In genomic region chr11:103250324-103250723, GRCm38 (mm10) we compare ENCODE assay signal across 27 mouse cellular contexts. TPM values are rescaled to one million over a fixed set of nuclear protein-coding genes. Genes with fewer than 3 reads are reported as not detected.
DNase-seq lines count a peak whose midpoint lies in the region; TF ChIP-seq lines count a peak whose summit lies in the region.
"Had no signal": no experiment of that assay in that cellular context is flagged by ENCODE, and none has a peak within 500 bp of the region (broad histone marks: within the 10 kb centered on the region; RNA-seq: fewer than 3 reads in every experiment).

No protein-coding gene starts in this region.

- H3K9ac ChIP-seq in CH12.LX (ENCODE audit: insufficient read depth, low read depth) (no peak overlapping the region), MEL (ENCODE audit: control insufficient read depth, low read depth, low read length, poor library complexity, severe bottlenecking) (no peak overlapping the region)
- H3K9ac ChIP-seq: embryonic facial prominence, embryonic 12.5 days; forebrain, embryonic 13.5 days; forebrain, embryonic 15.5 days; forebrain, postnatal 0 days had no signal

- no peak; a peak in 1 of 4 replicates for TF ChIP-seq CTCF in CH12.LX (conservative IDR thresholded peaks at IDR 0.05 in 1 of 2, IDR thresholded peaks at IDR 0.05 in 1 of 2; ENCODE audit: low read depth in 2 of 2, low read length in 2 of 2)
- TF ChIP-seq CTCF in MEL (IDR thresholded peaks at IDR 0.05 in 2 of 3, conservative IDR thresholded peaks at IDR 0.05 in 1 of 3; ENCODE audit: control insufficient read depth in 1 of 3, insufficient read depth in 1 of 3, low read depth in 2 of 3, low read length in 3 of 3, poor library complexity in 1 of 3, severe bottlenecking in 1 of 3): no peak

- dilution Hi-C loops in CH12.LX (cut with MboI; ENCODE audit: extremely low pct_ligation_motif_present, extremely low pct_unique_long_range_greater_than_20kb, low sequenced_read_pairs): no loop called here

- H3K27me3 ChIP-seq in CH12.LX (replicated peaks) (no peaks in the 10 kb centered on the region), MEL (ENCODE audit: control insufficient read depth in 1 of 2, insufficient read depth in 2 of 2, low read length in 2 of 2) (no peaks in the 10 kb centered on the region)
- H3K27me3 ChIP-seq: embryonic facial prominence, embryonic 12.5 days; forebrain, embryonic 13.5 days; forebrain, embryonic 15.5 days had no signal

- H3K4me3 ChIP-seq in CH12.LX (replicated peaks in 1 of 3; ENCODE audit: low read depth in 2 of 3, low read length in 2 of 3, poor library complexity in 1 of 3): no peak overlapping the region
- H3K4me3 ChIP-seq in MEL (ENCODE audit: control insufficient read depth in 1 of 2, insufficient read depth in 1 of 2, low read depth in 2 of 2, low read length in 2 of 2): no peak overlapping the region
- H3K4me3 ChIP-seq in macrophage (ENCODE audit: inconsistent target): no peak overlapping the region
- H3K4me3 ChIP-seq: embryonic facial prominence, embryonic 10.5 days; embryonic facial prominence, embryonic 12.5 days; forebrain, embryonic 13.5 days; forebrain, embryonic 15.5 days had no signal

- no peak for TF ChIP-seq EP300 in CH12.LX (IDR thresholded peaks at IDR 0.05; ENCODE audit: low read length)
- no peak for TF ChIP-seq EP300 in MEL (IDR thresholded peaks at IDR 0.05; ENCODE audit: low read depth in 1 of 2, low read length in 2 of 2)

- WGBS in macrophage (ENCODE audit: missing documents): 81% methylated on average over 3 of the region's 3 CpGs

- H3K9me3 ChIP-seq in CH12.LX (replicated peaks; ENCODE audit: low read length): no peaks in the 10 kb centered on the region
- no peaks in the 10 kb centered on the region for H3K9me3 ChIP-seq in MEL (replicated peaks; ENCODE audit: insufficient read depth, low read length)
- H3K9me3 ChIP-seq: embryonic facial prominence, embryonic 10.5 days; embryonic facial prominence, embryonic 12.5 days; forebrain, embryonic 13.5 days; forebrain, embryonic 15.5 days; G1E had no signal

- TF ChIP-seq POLR2A in CH12.LX (IDR thresholded peaks at IDR 0.05; ENCODE audit: low read depth, low read length) (no peak), MEL (IDR thresholded peaks at IDR 0.05; ENCODE audit: control insufficient read depth in 1 of 2, insufficient read depth in 1 of 2, low read depth in 1 of 2, low read length in 2 of 2, poor library complexity in 1 of 2) (no peak)

- H3K36me3 ChIP-seq in CH12.LX (replicated peaks in 1 of 2; ENCODE audit: control insufficient read depth in 1 of 2, insufficient read depth in 1 of 2, low read length in 1 of 2) (peaks cover 0 to 22% of the 10 kb centered on the region in 2 experiments), MEL (ENCODE audit: control insufficient read depth in 1 of 2, insufficient read depth in 2 of 2, low read length in 2 of 2) (peaks cover 0 to 17% of the 10 kb centered on the region in 2 experiments; a peak in 2 of 4 replicates), macrophage (ENCODE audit: inconsistent target) (no peaks in the 10 kb centered on the region)
- H3K36me3 ChIP-seq: embryonic facial prominence, embryonic 10.5 days; embryonic facial prominence, embryonic 12.5 days; forebrain, embryonic 15.5 days had no signal

- DNase-seq in 416B (ENCODE audit: low read depth) (peak; percentile 24), CH12.LX (ENCODE audit: extremely low read depth) (no peak), MEL (ENCODE audit: low read depth, low spot score) (no peak)
- DNase-seq in embryo, embryonic 9.5 days (ENCODE audit: extremely low spot score): no peak
- no peak for DNase-seq in testis, postnatal 14 days (ENCODE audit: low spot score)
- no peak for DNase-seq in gastrocnemius, postnatal 4 days (ENCODE audit: low spot score in 2 of 2)
- DNase-seq: adrenal gland, adult 2 months; adrenal gland, postnatal 10 days; adrenal gland, postnatal 25 days; cerebellum, adult 11-12 months; cerebellum, adult 2 months; cerebellum, adult 9-10 months; cerebellum, postnatal 10 days; cerebellum, postnatal 25 days; embryo, embryonic 11 days; forebrain, postnatal 0 days had no signal

- in situ Hi-C loops in CH12.LX (cut with MboI; ENCODE audit: low pct_ligation_motif_present, low pct_unique_long_range_greater_than_20kb, low sequenced_read_pairs): no loop called here

- H3K79me2 ChIP-seq in CH12.LX (replicated peaks; ENCODE audit: control insufficient read depth, extremely low read depth, insufficient read depth, poor library complexity, severe bottlenecking) (peaks cover 21% of the 10 kb centered on the region), MEL (ENCODE audit: control insufficient read depth, insufficient read depth, low read length, poor library complexity) (no peaks in the 10 kb centered on the region), macrophage (ENCODE audit: inconsistent target) (peaks cover 89% of the 10 kb centered on the region)

- H3K4me2 ChIP-seq in CH12.LX (ENCODE audit: insufficient read depth, low read depth, poor library complexity, severe bottlenecking): no peak overlapping the region
- H3K4me2 ChIP-seq: embryonic facial prominence, embryonic 12.5 days; forebrain, embryonic 13.5 days; forebrain, embryonic 15.5 days had no signal

- H3K4me1 ChIP-seq in CH12.LX (ENCODE audit: control insufficient read depth in 1 of 2, insufficient read depth in 2 of 2) (peaks cover 40 to 89% of the 10 kb centered on the region in 2 experiments), MEL (ENCODE audit: control insufficient read depth in 1 of 2, insufficient read depth in 2 of 2, low read length in 2 of 2) (peaks cover 2 to 26% of the 10 kb centered on the region in 2 experiments; a peak in 3 of 4 replicates)

- H3K27ac ChIP-seq in CH12.LX (ENCODE audit: insufficient read depth, low read depth): no peak overlapping the region
- no peak overlapping the region for H3K27ac ChIP-seq in MEL (ENCODE audit: control insufficient read depth, low read depth, low read length)
- peak overlapping the region; percentile 93 for H3K27ac ChIP-seq in macrophage
- H3K27ac ChIP-seq: embryonic facial prominence, embryonic 10.5 days; forebrain, embryonic 13.5 days; forebrain, embryonic 15.5 days had no signal

- TF ChIP-seq RAD21 in CH12.LX (IDR thresholded peaks at IDR 0.05; ENCODE audit: low read depth, low read length) (no peak), MEL (IDR thresholded peaks at IDR 0.05; ENCODE audit: low read depth, low read length) (no peak)

TF ChIP-seq in CH12.LX, 34 proteins besides CTCF, POLR2A, EP300 and RAD21:
- TF ChIP-seq MAFK (IDR thresholded peaks at IDR 0.05; ENCODE audit: insufficient replicate concordance, low read length): peak; percentile 94
- no peak for TF ChIP-seq SIN3A (IDR thresholded peaks at IDR 0.05; ENCODE audit: low read length)

TF ChIP-seq in MEL, 35 proteins besides CTCF, POLR2A, EP300 and RAD21:
- TF ChIP-seq MAFK (IDR thresholded peaks at IDR 0.05; ENCODE audit: borderline replicate concordance, low read depth, low read length) (0 out of 2 replicates have a peak, but pooled peaks have one; percentile 20), POLR2AphosphoS5 (IDR thresholded peaks at IDR 0.05; ENCODE audit: borderline replicate concordance, low read depth, low read length) (no peak), ZNF384 (IDR thresholded peaks at IDR 0.05; ENCODE audit: low read depth, low read length) (no peak)

RNA-seq across cellular contexts. Expression of gene Map3k14, which starts 16.9 kb away (rescaled TPM):
- total RNA-seq in CH12.LX (2012; rRNA removed) (9.9 TPM in 2 replicates), CH12.LX (2014; rRNA removed) (4.2 and 4.5 TPM in 2 replicates), MEL (2012; rRNA removed) (0.36 and 0.39 TPM in 2 replicates)
- polyA plus RNA-seq in CH12.LX (2012; ENCODE audit: insufficient read length, low read depth) (9.0 and 11.2 TPM in 2 replicates), MEL (2012; ENCODE audit: insufficient read depth in 1 of 2, insufficient read length in 2 of 2, low read depth in 1 of 2, low replicate concordance in 2 of 2, missing spikeins in 1 of 2) (under 1 TPM in 1 of 2 experiments, not detected in 1; 0.99 TPM), macrophage (2018) (9.0 to 14.1 TPM (median 9.9 TPM) in 3 replicates)
- 100 to 1,000 TPM in 5 of 26 experiments, 10 to 100 TPM in 21; 16.7 to 137 (median 78.1) TPM for total RNA-seq in macrophage (2018; cell fraction: chromatin; rRNA removed)
- 10 to 100 TPM in 23 of 26 experiments, 1 to 10 TPM in 3; 7.8 to 23.6 (median 14.8) TPM for total RNA-seq in macrophage (2018; cell fraction: cytosol; rRNA removed)
- 10 to 100 TPM in 25 of 26 experiments, 1 to 10 TPM in 1; 9.3 to 75.6 (median 42.6) TPM for total RNA-seq in macrophage (2018; cell fraction: nucleus; rRNA removed)
- 1 to 10 TPM; 7.7 to 7.8 TPM for total RNA-seq in gastrocnemius, postnatal 4 days (2021)

RNA-seq across cellular contexts. Expression of gene Spata32, which starts 32.1 kb away (rescaled TPM):
- not detected in 2 replicates for total RNA-seq in CH12.LX (2012; rRNA removed)
- total RNA-seq in CH12.LX (2014; rRNA removed): not detected in 2 replicates
- not detected in 2 replicates for polyA plus RNA-seq in CH12.LX (2012; ENCODE audit: insufficient read length, low read depth)
- not detected in 2 replicates for total RNA-seq in MEL (2012; rRNA removed)
- not detected for polyA plus RNA-seq in MEL (2012; ENCODE audit: insufficient read depth in 1 of 2, insufficient read length in 2 of 2, low read depth in 1 of 2, low replicate concordance in 2 of 2, missing spikeins in 1 of 2)
- total RNA-seq in macrophage (2018; cell fraction: chromatin; rRNA removed): not detected
- not detected for total RNA-seq in macrophage (2018; cell fraction: cytosol; rRNA removed)
- total RNA-seq in macrophage (2018; cell fraction: nucleus; rRNA removed): not detected
- polyA plus RNA-seq in macrophage (2018): not detected in 3 replicates
- total RNA-seq in gastrocnemius, postnatal 4 days (2021): not detected
- total RNA-seq: adrenal gland, adult 2 months; adrenal gland, postnatal 10 days; adrenal gland, postnatal 25 days; adrenal gland, postnatal 4 days had no signal
- polyA plus RNA-seq: adrenal gland, adult 2 months; CD4-positive, CD25-positive, alpha-beta regulatory T cell, adult 4 months; embryonic facial prominence, embryonic 10.5 days; embryonic facial prominence, embryonic 12.5 days; embryonic facial prominence, embryonic 14.5 days; forebrain, embryonic 11.5 days; forebrain, embryonic 13.5 days; G1E had no signal

RNA-seq across cellular contexts. Expression of gene 1700023F06Rik, which starts 42.0 kb away (rescaled TPM):
- total RNA-seq in CH12.LX (2012; rRNA removed): not detected in 2 replicates
- total RNA-seq in CH12.LX (2014; rRNA removed): not detected in 2 replicates
- polyA plus RNA-seq in CH12.LX (2012; ENCODE audit: insufficient read length, low read depth): not detected in 2 replicates
- not detected in 2 replicates for total RNA-seq in MEL (2012; rRNA removed)
- not detected for polyA plus RNA-seq in MEL (2012; ENCODE audit: insufficient read depth in 1 of 2, insufficient read length in 2 of 2, low read depth in 1 of 2, low replicate concordance in 2 of 2, missing spikeins in 1 of 2)
- total RNA-seq in macrophage (2018; cell fraction: chromatin; rRNA removed): not detected
- not detected for total RNA-seq in macrophage (2018; cell fraction: cytosol; rRNA removed)
- total RNA-seq in macrophage (2018; cell fraction: nucleus; rRNA removed): not detected
- not detected in 3 replicates for polyA plus RNA-seq in macrophage (2018)
- total RNA-seq in gastrocnemius, postnatal 4 days (2021): not detected
- total RNA-seq: adrenal gland, postnatal 25 days; common myeloid progenitor, adult 5-6 weeks; G1E had no signal
- polyA plus RNA-seq: CD4-positive, CD25-positive, alpha-beta regulatory T cell, adult 4 months; G1E had no signal
